Mouse (Mus musculus) heart, adult 2 months (tissue): ENCODE data around the gene R3hdm2. TPM values are rescaled to one million over a fixed set of nuclear protein-coding genes. Genes with fewer than 3 reads are reported as not detected.

ENCODE experiments used
- DNase-seq, 2 experiments: peaks; one replicate each; pipeline ENCODE4 v3.0.0; 2021
- H3K27ac ChIP-seq: fragments of 200-600 bp; 2 replicates; pipeline ENCODE4 v1.8.1; 2022
- H3K27me3 ChIP-seq: fragments of 200-500 bp; 2 replicates; pipeline ENCODE4 v1.6.1; 2012; ENCODE audit warnings: mild to moderate bottlenecking, low read length, inconsistent platforms, mixed read lengths; ENCODE audit not compliant: control insufficient read depth, insufficient read depth
- H3K36me3 ChIP-seq: fragments of 200-500 bp; 2 replicates; pipeline ENCODE4 v1.6.1; 2012; ENCODE audit warnings: low read length, inconsistent platforms; ENCODE audit not compliant: control insufficient read depth, insufficient read depth
- H3K4me1 ChIP-seq: fragments of 200-500 bp; 2 replicates; pipeline ENCODE4 v1.6.1; 2011; ENCODE audit warnings: low read length; ENCODE audit not compliant: control insufficient read depth, insufficient read depth
- H3K4me3 ChIP-seq: fragments of 200-600 bp; 2 replicates; pipeline ENCODE4 v1.8.1; 2022
- H3K79me2 ChIP-seq: fragments of 200-500 bp; replicated peaks from 2 replicates; pipeline ENCODE4 v1.6.1; 2012; ENCODE audit warnings: mild to moderate bottlenecking, inconsistent platforms, low read length, moderate library complexity, mixed read lengths; ENCODE audit not compliant: control insufficient read depth, insufficient read depth
- H3K9ac ChIP-seq: fragments of 200-500 bp; 2 replicates; pipeline ENCODE4 v1.6.1; 2012; ENCODE audit warnings: low read depth, mild to moderate bottlenecking, control low read depth, inconsistent platforms, low read length, mixed read lengths
- CTCF ChIP-seq: fragments of 200-600 bp; IDR thresholded peaks from 2 replicates; pipeline ENCODE4 v1.8.1; 2022; ENCODE audit warnings: antibody characterized with exemption, mild to moderate bottlenecking, moderate library complexity
- EP300 ChIP-seq: fragments of 200-500 bp; IDR thresholded peaks from 2 replicates; pipeline ENCODE4 v1.6.1; 2011; ENCODE audit warnings: low read depth, low read length, control low read depth; ENCODE audit not compliant: insufficient read depth
- POLR2A ChIP-seq: fragments of 200-500 bp; IDR thresholded peaks from 2 replicates; pipeline ENCODE4 v1.6.1; 2011; ENCODE audit warnings: mild to moderate bottlenecking, low read depth, low read length, control low read depth; ENCODE audit not compliant: insufficient read depth
- WGBS: fragments of 180-500 bp; shearing (Covaris S2); methylation state at CpG from one replicate; pipeline ENCODE4 v1.1.7; 2018; 5-methylcytosine and 5-hydroxymethylcytosine counted together
- intact Hi-C: fragments of 180-260 bp; cut with DNase I; formaldehyde crosslinking; loops from one replicate; pipeline ENCODE4 v1.15.1; 2025
- polyA plus RNA-seq: library from polyadenylated mRNA; depleted of rRNA; stranded (reverse); fragments of >200 nt; gene quantifications from 2 replicates; pipeline ENCODE4 v1.2.3, GENCODE M21; 2012; rRNA removed
- total RNA-seq, 2 experiments: library from RNA; stranded (reverse); gene quantifications; 2 replicates each; pipeline ENCODE4 v1.2.3; 2021

The R3hdm2 gene
- total and polyA plus RNA-seq, 3 experiments = 151 to 171 (median 154) TPM

DNA sequence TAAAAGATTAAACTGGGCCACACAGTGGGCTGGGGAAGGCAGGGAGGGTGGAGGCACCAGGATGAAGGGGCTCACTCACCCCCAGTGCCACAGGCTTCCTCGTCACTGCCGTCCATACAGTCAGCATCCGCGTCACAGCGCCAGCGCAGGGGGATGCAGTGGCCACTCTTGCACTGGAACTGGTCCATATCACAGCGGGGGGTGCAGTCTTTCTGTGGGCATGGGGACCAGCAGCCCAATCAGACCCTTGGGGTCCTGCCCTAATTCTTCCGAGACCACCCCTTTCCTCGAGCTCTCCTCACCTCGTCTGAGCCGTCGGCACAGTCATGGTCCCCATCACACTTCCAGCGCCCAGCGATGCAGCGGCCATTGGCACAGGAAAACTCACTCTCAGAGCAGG is 168.1 kb downstream of the R3hdm2 start:
- Histone ChIP-seq H3K79me2 (no peaks in the 10 kb centered on the region), H3K4me3 (no peak overlapping the region), H3K27me3 (no peaks in the 10 kb centered on the region), H3K27ac (no peak overlapping the region), H3K36me3 (no peaks in the 10 kb centered on the region), H3K9ac (no peak overlapping the region), H3K4me1 (no peaks in the 10 kb centered on the region)
- intact Hi-C loops = no loop called here
- 91% methylated on average over 15 of the region's 15 CpGs for WGBS
- no peak for DNase-seq
- TF ChIP-seq EP300 = no peak
- no peak for TF ChIP-seq CTCF
- no peak for TF ChIP-seq POLR2A

Other genes with a start within 250 kb of the R3hdm2 start
- gene B4galnt1, start 215.1 kb upstream of the R3hdm2 start, total RNA-seq = 1 to 10 TPM; 1.8 to 2.0 TPM
- gene B4galnt1, start 215.1 kb upstream of the R3hdm2 start, polyA plus RNA-seq = 4.0 and 9.5 TPM in 2 replicates
- gene Slc26a10, start 199.7 kb upstream of the R3hdm2 start, total RNA-seq = 10 to 100 TPM; 13.2 to 14.7 TPM
- 40.5 and 68.0 TPM in 2 replicates for gene Slc26a10, start 199.7 kb upstream of the R3hdm2 start, polyA plus RNA-seq
- gene Arhgef25, start 190.2 kb upstream of the R3hdm2 start, total RNA-seq = 10 to 100 TPM in 1 of 2 experiments, 1 to 10 TPM in 1; 9.8 to 10.1 TPM
- 17.4 and 18.2 TPM in 2 replicates for gene Arhgef25, start 190.2 kb upstream of the R3hdm2 start, polyA plus RNA-seq
- 10 to 100 TPM; 23.7 to 24.2 TPM for gene Dtx3, start 184.6 kb upstream of the R3hdm2 start, total RNA-seq
- gene Dtx3, start 184.6 kb upstream of the R3hdm2 start, polyA plus RNA-seq = 92.6 and 102 TPM in 2 replicates
- 10 to 100 TPM; 25.7 to 28.8 TPM for gene Pip4k2c, start 168.7 kb upstream of the R3hdm2 start, total RNA-seq
- 29.0 and 42.3 TPM in 2 replicates for gene Pip4k2c, start 168.7 kb upstream of the R3hdm2 start, polyA plus RNA-seq
- gene Kif5a, start 117.0 kb upstream of the R3hdm2 start, total RNA-seq = under 1 TPM; 0.34 to 0.45 TPM
- 1.3 and 2.2 TPM in 2 replicates for gene Kif5a, start 117.0 kb upstream of the R3hdm2 start, polyA plus RNA-seq
- gene Dctn2, start 114.0 kb upstream of the R3hdm2 start, total RNA-seq = 100 to 1,000 TPM; 123 to 135 TPM
- 139 and 167 TPM in 2 replicates for gene Dctn2, start 114.0 kb upstream of the R3hdm2 start, polyA plus RNA-seq
- gene Mbd6, start 91.3 kb upstream of the R3hdm2 start, total RNA-seq = 10 to 100 TPM; 19.2 to 20.4 TPM
- gene Mbd6, start 91.3 kb upstream of the R3hdm2 start, polyA plus RNA-seq = 15.8 and 22.3 TPM in 2 replicates
- 10 to 100 TPM; 42.6 to 47.7 TPM for gene Mars, start 68.5 kb upstream of the R3hdm2 start, total RNA-seq
- gene Mars, start 68.5 kb upstream of the R3hdm2 start, polyA plus RNA-seq = 36.6 and 51.3 TPM in 2 replicates
- gene Arhgap9, start 58.4 kb upstream of the R3hdm2 start, total RNA-seq = 1 to 10 TPM; 2.3 to 2.4 TPM
- gene Arhgap9, start 58.4 kb upstream of the R3hdm2 start, polyA plus RNA-seq = 2.5 and 4.8 TPM in 2 replicates
- gene Gli1, start 38.4 kb upstream of the R3hdm2 start, total RNA-seq = under 1 TPM; 0.91 to 0.96 TPM
- 2.4 and 3.2 TPM in 2 replicates for gene Gli1, start 38.4 kb upstream of the R3hdm2 start, polyA plus RNA-seq
- not detected for gene Inhbe, start 25.9 kb upstream of the R3hdm2 start, total RNA-seq
- gene Inhbe, start 25.9 kb upstream of the R3hdm2 start, polyA plus RNA-seq = not detected in 2 replicates
- gene Inhbc, start 9.9 kb upstream of the R3hdm2 start, total RNA-seq = not detected
- gene Inhbc, start 9.9 kb upstream of the R3hdm2 start, polyA plus RNA-seq = 0.18 TPM in 1 of 2 replicates, not detected in the other
- gene Stac3, start 121.4 kb downstream of the R3hdm2 start, total RNA-seq = 1 to 10 TPM in 1 of 2 experiments, under 1 TPM in 1; 0.21 to 1.2 TPM
- gene Stac3, start 121.4 kb downstream of the R3hdm2 start, polyA plus RNA-seq = 0.86 and 1.7 TPM in 2 replicates
- gene Ndufa4l2, start 134.6 kb downstream of the R3hdm2 start, total RNA-seq = 10 to 100 TPM; 20.1 to 27.9 TPM
- gene Ndufa4l2, start 134.6 kb downstream of the R3hdm2 start, polyA plus RNA-seq = 45.1 and 64.4 TPM in 2 replicates
- gene Shmt2, start 142.1 kb downstream of the R3hdm2 start, total RNA-seq = 10 to 100 TPM; 42.6 to 43.4 TPM
- 60.9 and 67.0 TPM in 2 replicates for gene Shmt2, start 142.1 kb downstream of the R3hdm2 start, polyA plus RNA-seq
- gene Nxph4, start 154.2 kb downstream of the R3hdm2 start, total RNA-seq = under 1 TPM; 0.34 to 0.68 TPM
- 0.39 and 0.41 TPM in 2 replicates for gene Nxph4, start 154.2 kb downstream of the R3hdm2 start, polyA plus RNA-seq
- 10 to 100 TPM; 74.0 to 79.5 TPM for gene Lrp1, start 240.8 kb downstream of the R3hdm2 start, total RNA-seq
- 74.1 and 83.7 TPM in 2 replicates for gene Lrp1, start 240.8 kb downstream of the R3hdm2 start, polyA plus RNA-seq